Mouse (Mus musculus): ENCODE results near the gene Gnb5. TPM values are rescaled to one million over a fixed set of nuclear protein-coding genes. Genes with fewer than 3 reads are reported as not detected.

The Gnb5 gene
- polyA plus RNA-seq (2015; fragmentation: Illumina TruSeq; extraction: RNeasy Lipid Tissue Mini Kit (QIAGEN cat#74804); ENCODE audit: low read depth, low replicate concordance) = 204 TPM

DNA sequence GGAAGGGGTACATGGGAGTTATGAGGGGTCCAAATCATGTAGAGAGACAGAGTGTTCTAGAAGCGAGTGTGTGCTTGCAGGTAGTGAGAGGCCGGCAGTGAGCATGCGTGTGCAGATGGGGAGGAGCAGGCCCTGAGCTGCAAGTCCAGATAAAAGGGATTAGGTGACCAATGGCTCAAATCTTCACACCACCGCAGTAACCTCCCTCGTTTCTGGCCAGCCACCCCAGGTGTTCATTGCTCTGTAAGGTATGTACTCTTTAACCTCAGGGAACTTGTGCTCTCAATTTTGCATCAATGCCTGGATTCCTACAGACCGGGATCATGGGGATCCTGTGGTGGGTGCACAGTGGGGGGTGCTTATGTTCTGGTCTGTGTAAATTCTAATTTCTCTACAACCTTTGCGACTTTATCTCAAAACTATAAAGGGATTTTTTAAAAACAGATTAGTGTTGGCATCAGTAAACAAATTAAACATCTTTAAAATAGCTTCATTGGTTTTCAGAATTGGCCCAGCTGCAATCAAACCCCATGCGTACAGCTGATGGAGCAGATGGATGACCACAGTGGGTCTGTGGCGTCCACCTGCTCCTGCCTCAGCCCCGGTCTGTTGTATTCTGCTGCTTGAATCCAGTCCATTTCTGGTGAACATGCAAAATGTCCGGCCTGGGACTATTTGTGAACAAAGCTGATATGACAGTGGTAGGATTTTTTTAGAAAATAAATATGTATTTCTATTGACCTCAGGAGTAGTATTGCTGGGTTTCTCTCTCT, at the start of gene Gnb5:
Gnb5 (plus strand) TSS at position 163 of the 773 bp plus-strand sequence.

DNA sequence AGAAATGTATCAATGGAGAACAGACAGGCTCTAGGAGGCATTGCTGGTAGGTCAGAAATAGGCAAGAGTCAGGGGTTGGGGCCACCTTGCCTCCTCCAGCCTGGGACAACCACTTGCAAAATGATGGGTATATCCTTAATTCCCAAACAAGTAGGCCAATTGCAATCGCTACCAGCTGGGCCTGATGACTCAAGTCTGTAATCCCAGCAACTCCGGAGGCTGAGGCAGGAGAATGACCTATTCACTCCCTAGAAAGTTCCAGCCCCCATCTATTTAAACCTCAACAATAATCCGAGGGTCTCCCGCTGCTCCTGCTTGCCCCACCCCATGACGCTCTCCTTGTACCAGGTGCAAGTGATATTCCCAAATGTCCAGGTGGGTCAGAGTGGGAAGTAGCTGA, 41.4 kb downstream of the Gnb5 start, which contains the start of gene Bcl2l10:
Bcl2l10 (plus strand) TSS at position 301 of the 400 bp plus-strand sequence.

Other genes starting within 250 kb of the Gnb5 start
- gene Myo5a, start 235.3 kb upstream of the Gnb5 start, polyA plus RNA-seq (2015; fragmentation: Illumina TruSeq; extraction: RNeasy Lipid Tissue Mini Kit (QIAGEN cat#74804); ENCODE audit: low read depth, low replicate concordance) = 195 TPM
- gene Myo5c, start 74.3 kb upstream of the Gnb5 start, polyA plus RNA-seq (2015; fragmentation: Illumina TruSeq; extraction: RNeasy Lipid Tissue Mini Kit (QIAGEN cat#74804); ENCODE audit: low read depth, low replicate concordance) = 2.2 TPM
- not detected for gene Bcl2l10, start 41.5 kb downstream of the Gnb5 start, polyA plus RNA-seq (2015; fragmentation: Illumina TruSeq; extraction: RNeasy Lipid Tissue Mini Kit (QIAGEN cat#74804); ENCODE audit: low read depth, low replicate concordance)
- 53.6 TPM for gene Mapk6, start 103.7 kb downstream of the Gnb5 start, polyA plus RNA-seq (2015; fragmentation: Illumina TruSeq; extraction: RNeasy Lipid Tissue Mini Kit (QIAGEN cat#74804); ENCODE audit: low read depth, low replicate concordance)
- gene Leo1, start 135.2 kb downstream of the Gnb5 start, polyA plus RNA-seq (2015; fragmentation: Illumina TruSeq; extraction: RNeasy Lipid Tissue Mini Kit (QIAGEN cat#74804); ENCODE audit: low read depth, low replicate concordance) = 26.7 TPM